10 mouse cellular contexts compared by ENCODE assay signal in the genomic region with DNA sequence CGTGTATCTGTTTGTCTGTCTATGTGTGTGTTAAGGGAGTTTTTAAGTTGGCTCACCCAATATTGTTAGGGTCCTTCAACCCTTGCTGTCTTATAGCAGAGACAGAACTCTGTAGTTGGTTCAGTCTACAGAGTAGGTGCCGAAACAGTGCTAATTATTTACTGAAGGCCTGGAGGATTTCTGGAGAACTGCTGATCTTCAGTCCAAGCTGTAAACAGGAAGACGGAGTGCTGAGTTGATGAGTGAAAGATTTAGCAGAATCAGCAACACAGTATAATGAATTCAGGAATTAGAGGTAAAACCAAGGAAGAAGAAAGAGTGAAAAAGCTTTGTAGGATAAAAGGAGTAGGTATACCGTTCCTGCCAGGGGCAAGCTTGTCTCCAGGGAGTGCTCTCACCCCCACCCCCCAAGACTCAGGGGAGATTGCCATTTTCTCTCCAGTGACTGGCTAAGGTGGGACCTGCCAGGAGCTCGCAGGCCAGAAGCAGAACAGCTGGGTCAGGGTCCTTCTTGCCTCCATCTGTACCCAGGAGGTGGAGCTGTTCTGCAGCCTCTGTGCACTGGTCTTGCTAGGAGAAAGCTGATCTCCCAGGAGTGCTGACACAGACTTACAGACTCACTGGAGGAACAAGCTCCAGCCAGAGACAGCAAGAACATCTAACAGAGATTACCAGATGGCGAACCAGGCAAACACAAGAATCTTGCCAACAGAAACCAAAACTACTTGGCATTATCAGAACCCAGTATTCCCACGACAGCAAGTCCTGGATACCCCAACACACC. TPM values are rescaled to one million over a fixed set of nuclear protein-coding genes. Genes with fewer than 3 reads are reported as not detected.
DNase-seq lines count a peak whose midpoint lies in the region; TF ChIP-seq lines count a peak whose summit lies in the region.
"Had no signal": no experiment of that assay in that cellular context is flagged by ENCODE, and none has a peak within 500 bp of the region (broad histone marks: within the 10 kb centered on the region; RNA-seq: fewer than 3 reads in every experiment).

No protein-coding gene starts in this region.

- no peak for TF ChIP-seq EP300 in heart, adult 2 months (IDR thresholded peaks at IDR 0.05; ENCODE audit: insufficient read depth, low read depth, low read length)

- no peaks in the 10 kb centered on the region for H3K36me3 ChIP-seq in heart, adult 2 months (ENCODE audit: control insufficient read depth, insufficient read depth, low read length)

- no peak overlapping the region for H3K27ac ChIP-seq in heart, adult 2 months

- no peaks in the 10 kb centered on the region for H3K4me1 ChIP-seq in heart, adult 2 months (ENCODE audit: control insufficient read depth, insufficient read depth, low read length)

- no peak overlapping the region for H3K9ac ChIP-seq in heart, adult 2 months (ENCODE audit: low read depth, low read length)

- 0 out of 2 replicates have a peak, but pooled peaks have one; percentile 17 for TF ChIP-seq CTCF in heart, adult 2 months (IDR thresholded peaks at IDR 0.05)

- no peak for TF ChIP-seq POLR2A in heart, adult 2 months (IDR thresholded peaks at IDR 0.05; ENCODE audit: insufficient read depth, low read depth, low read length)

- no peaks in the 10 kb centered on the region for H3K79me2 ChIP-seq in heart, adult 2 months (replicated peaks; ENCODE audit: control insufficient read depth, insufficient read depth, low read length)

- peak; percentile 28 to 36 for DNase-seq in heart, adult 2 months
- no peak for DNase-seq in heart, postnatal 25 days (ENCODE audit: low spot score)
- peak; percentile 7 for DNase-seq in 3T3-L1 (ENCODE audit: low read depth, low spot score)
- DNase-seq in embryo, embryonic 11 days = peak; percentile 36
- peak; percentile 40 for DNase-seq in kidney, postnatal 10 days
- DNase-seq in skeletal muscle tissue, adult 2 months (ENCODE audit: low read depth, low spot score) = peak; percentile 27
- no peak for DNase-seq in MN1 (ENCODE audit: low spot score)
- DNase-seq in adrenal gland, postnatal 14 days = no peak

- WGBS in heart, adult 2 months = 42% methylated on average over 7 of the region's 7 CpGs

- H3K4me3 ChIP-seq in heart, adult 2 months = no peak overlapping the region

- no peaks in the 10 kb centered on the region for H3K27me3 ChIP-seq in heart, adult 2 months (ENCODE audit: control insufficient read depth, insufficient read depth, low read length)

- intact Hi-C loops in heart, adult 2 months (cut with DNase I) = loop anchor here (5.0 kb wide), 1 partner anchor 252 kb away; a partner anchor contains a TSS
- intact Hi-C loops in heart, postnatal 25 days (cut with DNase I) = no loop called here

RNA-seq across cellular contexts. Expression of a gene that starts 13.9 kb away (rescaled TPM):
- total RNA-seq in heart, adult 2 months (2021) = 1 to 10 TPM in 1 of 2 experiments, under 1 TPM in 1; 0.76 to 1.0 TPM
- 2.1 and 2.2 TPM in 2 replicates for polyA plus RNA-seq in heart, adult 2 months (2012; rRNA removed)
- total RNA-seq in heart, postnatal 25 days (2021) = 1 to 10 TPM in 1 of 2 experiments, under 1 TPM in 1; 0.73 to 2.2 TPM
- 0.41 and 1.0 TPM in 2 replicates for total RNA-seq in adrenal gland, postnatal 14 days (2021)
- total RNA-seq: MEL had no signal

RNA-seq across cellular contexts. Expression of a gene that starts 25.4 kb away (rescaled TPM):
- 1 to 10 TPM; 5.7 to 8.0 TPM for total RNA-seq in heart, adult 2 months (2021)
- polyA plus RNA-seq in heart, adult 2 months (2012; rRNA removed) = 0.35 and 1.5 TPM in 2 replicates
- 1 to 10 TPM; 4.8 to 7.8 TPM for total RNA-seq in heart, postnatal 25 days (2021)
- 5.1 and 8.4 TPM in 2 replicates for total RNA-seq in adrenal gland, postnatal 14 days (2021)
- total RNA-seq: MEL had no signal

RNA-seq across cellular contexts. Expression of a gene that starts 35.6 kb away (rescaled TPM):
- total RNA-seq in heart, adult 2 months (2021) = not detected
- polyA plus RNA-seq in heart, adult 2 months (2012; rRNA removed) = 0.25 and 0.32 TPM in 2 replicates
- total RNA-seq in heart, postnatal 25 days (2021) = under 1 TPM; 0.10 to 0.22 TPM
- total RNA-seq in adrenal gland, postnatal 14 days (2021) = not detected in 2 replicates
- total RNA-seq: MEL had no signal
- polyA plus RNA-seq: liver, embryonic 16.5 days had no signal

RNA-seq across cellular contexts. Expression of a gene that starts 54.7 kb away (rescaled TPM):
- total RNA-seq in heart, adult 2 months (2021) = under 1 TPM; 0.77 to 0.84 TPM
- polyA plus RNA-seq in heart, adult 2 months (2012; rRNA removed) = 0.18 and 1.2 TPM in 2 replicates
- not detected for total RNA-seq in heart, postnatal 25 days (2021)
- total RNA-seq in adrenal gland, postnatal 14 days (2021) = 0.44 and 8.7 TPM in 2 replicates
- total RNA-seq: MEL had no signal

Comparison
In these comparisons a context has a peak if more than half of its experiments do, and no peak if none do; other contexts are left out.
1. DNase-seq: peak in heart, adult 2 months (2 of 2), 3T3-L1 (single experiment), embryo, embryonic 11 days (single experiment), kidney, postnatal 10 days (single experiment) and skeletal muscle tissue, adult 2 months (single experiment); none in heart, postnatal 25 days (single experiment), MN1 (single experiment) and adrenal gland, postnatal 14 days (single experiment).